Mouse (Mus musculus): ENCODE measurements at regions not wholly inside any gene's neighbourhood (a gene's known extent, or its start where the extent isn't known, plus 50 kb on each side); places are given as distances from the start of the nearest gene placed in this dataset. TPM values are rescaled to one million over a fixed set of nuclear protein-coding genes. Genes with fewer than 3 reads are reported as not detected.

- Histone ChIP-seq H3K27me3 (ENCODE audit: control insufficient read depth, insufficient read depth, low read length) (no peaks in the 10 kb centered on the region), H3K4me2 (no peak overlapping the region), H3K9ac (ENCODE audit: low read length) (no peak overlapping the region), H3K4me1 (ENCODE audit: control insufficient read depth, insufficient read depth, low read length) (no peaks in the 10 kb centered on the region), H3K4me3 (ENCODE audit: low read depth, low read length) (no peak overlapping the region), H3K9me3 (ENCODE audit: control insufficient read depth, low read length) (no peaks in the 10 kb centered on the region; the same call in 1 of the 2 replicates), H3K27ac (ENCODE audit: low read depth, low read length) (no peak overlapping the region), H3K36me3 (ENCODE audit: control insufficient read depth, insufficient read depth, low read length) (no peaks in the 10 kb centered on the region)
- DNase-seq (ENCODE audit: low spot score, missing footprints) (no peak), ATAC-seq (ENCODE audit: low FRiP score) (no peak)
- WGBS, result 82% methylated on average over 4 of the region's 4 CpGs
These were observed 65.5 kb upstream of the Med14 start for GRCm38 (mm10) chrX:12827299-12827872.

- no peaks in the 10 kb centered on the region; the same call in 1 of the 2 replicates for H3K9me3 ChIP-seq (ENCODE audit: control insufficient read depth, low read length)
- 89% methylated on average over 4 of the region's 4 CpGs for WGBS
- no peaks in the 10 kb centered on the region for H3K27me3 ChIP-seq (ENCODE audit: control insufficient read depth, insufficient read depth, low read length)
- ATAC-seq (ENCODE audit: low FRiP score), result no peak
- no peaks in the 10 kb centered on the region for H3K4me1 ChIP-seq (ENCODE audit: control insufficient read depth, insufficient read depth, low read length)
- no peak overlapping the region for H3K27ac ChIP-seq (ENCODE audit: low read depth, low read length)
- H3K36me3 ChIP-seq (ENCODE audit: control insufficient read depth, insufficient read depth, low read length), result no peaks in the 10 kb centered on the region
- DNase-seq (ENCODE audit: low spot score, missing footprints), result no peak
- no peak overlapping the region for H3K4me2 ChIP-seq
- H3K4me3 ChIP-seq (ENCODE audit: low read depth, low read length), result no peak overlapping the region
- no peak overlapping the region for H3K9ac ChIP-seq (ENCODE audit: low read length)
These were observed 64.8 kb upstream of the Med14 start for GRCm38 (mm10) chrX:12826646-12827045.

GRCm38 (mm10) chrX:12825262-12825661, 63.4 kb upstream of the Med14 start:
- Histone ChIP-seq H3K36me3 (ENCODE audit: control insufficient read depth, insufficient read depth, low read length) (no peaks in the 10 kb centered on the region), H3K27ac (ENCODE audit: low read depth, low read length) (no peak overlapping the region), H3K9ac (ENCODE audit: low read length) (no peak overlapping the region), H3K4me1 (ENCODE audit: control insufficient read depth, insufficient read depth, low read length) (no peaks in the 10 kb centered on the region), H3K4me3 (ENCODE audit: low read depth, low read length) (no peak overlapping the region), H3K9me3 (ENCODE audit: control insufficient read depth, low read length) (no peaks in the 10 kb centered on the region), H3K27me3 (ENCODE audit: control insufficient read depth, insufficient read depth, low read length) (no peaks in the 10 kb centered on the region), H3K4me2 (no peak overlapping the region)
- no peak for DNase-seq (ENCODE audit: low spot score, missing footprints)
- whole genome bisulfite sequencing, result 90% methylated on average over 2 of the region's 2 CpGs
- ATAC-seq (ENCODE audit: low FRiP score), result no peak

- H3K36me3 ChIP-seq (ENCODE audit: control insufficient read depth, insufficient read depth, low read length), result no peaks in the 10 kb centered on the region
- WGBS, result 82% methylated on average over 5 of the region's 5 CpGs
- H3K9ac ChIP-seq (ENCODE audit: low read length), result no peak overlapping the region
- no peaks in the 10 kb centered on the region for H3K4me1 ChIP-seq (ENCODE audit: control insufficient read depth, insufficient read depth, low read length)
- H3K4me2 ChIP-seq, result no peak overlapping the region
- no peak overlapping the region for H3K4me3 ChIP-seq (ENCODE audit: low read depth, low read length)
- H3K27me3 ChIP-seq (ENCODE audit: control insufficient read depth, insufficient read depth, low read length), result no peaks in the 10 kb centered on the region
- no peak overlapping the region for H3K27ac ChIP-seq (ENCODE audit: low read depth, low read length)
- DNase-seq (ENCODE audit: low spot score, missing footprints) (no peak), ATAC-seq (ENCODE audit: low FRiP score) (no peak)
- H3K9me3 ChIP-seq (ENCODE audit: control insufficient read depth, low read length), result no peaks in the 10 kb centered on the region
These were observed 62.6 kb upstream of the Med14 start for GRCm38 (mm10) chrX:12824497-12824896.

- Histone ChIP-seq H3K4me3 (ENCODE audit: low read depth, low read length) (no peak overlapping the region), H3K9me3 (ENCODE audit: control insufficient read depth, low read length) (no peaks in the 10 kb centered on the region), H3K4me1 (ENCODE audit: control insufficient read depth, insufficient read depth, low read length) (no peaks in the 10 kb centered on the region), H3K27me3 (ENCODE audit: control insufficient read depth, insufficient read depth, low read length) (no peaks in the 10 kb centered on the region), H3K4me2 (no peak overlapping the region), H3K9ac (ENCODE audit: low read length) (no peak overlapping the region), H3K36me3 (ENCODE audit: control insufficient read depth, insufficient read depth, low read length) (no peaks in the 10 kb centered on the region), H3K27ac (ENCODE audit: low read depth, low read length) (no peak overlapping the region)
- no peak for ATAC-seq (ENCODE audit: low FRiP score)
- 86% methylated on average over 10 of the region's 10 CpGs for WGBS
- DNase-seq (ENCODE audit: low spot score, missing footprints), result no peak
These were observed 60.9 kb upstream of the Med14 start for GRCm38 (mm10) chrX:12822777-12823176.

- no peak overlapping the region for H3K4me3 ChIP-seq (ENCODE audit: low read depth, low read length)
These were observed 51.3 kb upstream of the Med14 start for GRCm38 (mm10) chrX:12813083-12813660.

More at GRCm38 (mm10) chrX:12813083-12813660, 51.3 kb upstream of the Med14 start:
- 84% methylated on average over 6 of the region's 6 CpGs for WGBS
- Histone ChIP-seq H3K4me2 (no peak overlapping the region), H3K4me1 (ENCODE audit: control insufficient read depth, insufficient read depth, low read length) (no peaks in the 10 kb centered on the region), H3K9me3 (ENCODE audit: control insufficient read depth, low read length) (no peaks in the 10 kb centered on the region), H3K27ac (ENCODE audit: low read depth, low read length) (no peak overlapping the region), H3K9ac (ENCODE audit: low read length) (no peak overlapping the region), H3K27me3 (ENCODE audit: control insufficient read depth, insufficient read depth, low read length) (no peaks in the 10 kb centered on the region), H3K36me3 (ENCODE audit: control insufficient read depth, insufficient read depth, low read length) (no peaks in the 10 kb centered on the region)
- ATAC-seq (ENCODE audit: low FRiP score) (no peak), DNase-seq (ENCODE audit: low spot score, missing footprints) (no peak)

Small RNAs in the stretch of these regions (microRNA-seq; reads per million reads assigned to microRNA genes)
- gene Gm25063, result not detected
